Mouse (Mus musculus): ENCODE measurements at regions not wholly inside any gene's neighbourhood (a gene's known extent, or its start where the extent isn't known, plus 50 kb on each side); places are given as distances from the start of the nearest gene placed in this dataset.

DNA sequence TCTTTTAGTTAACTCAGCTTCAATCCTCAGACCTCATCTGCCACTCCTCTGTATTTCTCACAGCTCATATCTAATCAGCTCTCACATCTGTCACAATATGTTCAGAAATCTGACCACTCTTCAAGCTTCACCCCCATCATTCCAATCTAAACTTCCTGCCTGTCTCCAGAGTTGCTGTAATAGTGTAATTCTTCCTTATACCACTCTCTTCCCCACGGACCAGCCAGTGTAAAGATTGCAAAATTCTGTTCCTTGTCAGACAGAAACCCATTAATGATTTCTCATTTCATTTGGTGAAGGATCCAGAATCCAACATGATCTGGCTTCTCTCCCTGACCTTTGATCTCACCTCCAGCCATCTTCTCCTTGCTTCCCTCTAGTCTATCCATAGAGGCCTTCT, 250.2 kb upstream of the Slc30a5 start:
- Histone ChIP-seq H3K79me2 (replicated peaks; ENCODE audit: control insufficient read depth, extremely low read depth, insufficient read depth, poor library complexity, severe bottlenecking) (no peaks in the 10 kb centered on the region), H3K9ac (ENCODE audit: insufficient read depth, low read depth) (no peak overlapping the region), H3K9me3 (replicated peaks; ENCODE audit: low read length) (no peaks in the 10 kb centered on the region), H3K27me3 (replicated peaks) (no peaks in the 10 kb centered on the region), H3K4me2 (ENCODE audit: insufficient read depth, low read depth, poor library complexity, severe bottlenecking) (no peak overlapping the region), H3K4me3 (replicated peaks in 1 of 3; ENCODE audit: low read depth in 2 of 3, low read length in 2 of 3, poor library complexity in 1 of 3) (no peak overlapping the region), H3K36me3 (replicated peaks in 1 of 2; ENCODE audit: control insufficient read depth in 1 of 2, insufficient read depth in 1 of 2, low read length in 1 of 2) (no peaks in the 10 kb centered on the region), H3K4me1 (ENCODE audit: control insufficient read depth in 1 of 2, insufficient read depth in 2 of 2) (peaks cover 9 to 33% of the 10 kb centered on the region in 2 experiments), H3K27ac (ENCODE audit: insufficient read depth, low read depth) (no peak overlapping the region)
- dilution Hi-C loops (cut with MboI; ENCODE audit: extremely low pct_ligation_motif_present, extremely low pct_unique_long_range_greater_than_20kb, low sequenced_read_pairs) (no loop called here), in situ Hi-C loops (cut with MboI; ENCODE audit: low pct_ligation_motif_present, low pct_unique_long_range_greater_than_20kb, low sequenced_read_pairs) (no loop called here)
- TF ChIP-seq JUND (conservative IDR thresholded peaks at IDR 0.05; ENCODE audit: low read depth, low read length) (no peak), SMC3 (IDR thresholded peaks at IDR 0.05; ENCODE audit: low read depth, low read length) (no peak), POLR2AphosphoS2 (IDR thresholded peaks at IDR 0.05; ENCODE audit: low read depth, low read length) (no peak), NRF1 (IDR thresholded peaks at IDR 0.05; ENCODE audit: low read depth, low read length) (no peak), E2F4 (IDR thresholded peaks at IDR 0.05; ENCODE audit: insufficient replicate concordance, low read depth, low read length) (no peak)
- DNase-seq (ENCODE audit: extremely low read depth): no peak

DNA sequence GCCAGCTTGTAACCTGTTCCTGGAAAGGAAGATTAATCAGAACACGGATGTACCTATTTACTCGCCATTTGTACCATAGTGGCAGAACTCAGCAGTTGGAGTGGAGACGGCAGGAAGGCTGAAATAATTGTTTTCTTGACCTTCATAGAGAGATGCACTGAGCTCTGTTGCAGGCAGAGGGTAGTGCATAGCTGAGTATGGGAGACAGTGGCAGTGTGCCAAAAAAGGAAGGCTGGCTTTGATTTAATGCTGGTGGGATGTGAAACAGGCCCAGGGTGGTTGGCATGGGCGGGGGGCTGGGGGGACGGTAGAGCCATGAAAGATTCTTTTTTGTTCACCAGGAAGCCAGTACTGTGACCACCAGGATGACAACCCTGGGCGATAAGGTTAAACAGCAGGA, 235.3 kb upstream of the Slc30a5 start:
- in situ Hi-C loops (cut with MboI; ENCODE audit: low pct_ligation_motif_present, low pct_unique_long_range_greater_than_20kb, low sequenced_read_pairs) (no loop called here), dilution Hi-C loops (cut with MboI; ENCODE audit: extremely low pct_ligation_motif_present, extremely low pct_unique_long_range_greater_than_20kb, low sequenced_read_pairs) (no loop called here)
- Histone ChIP-seq H3K79me2 (replicated peaks; ENCODE audit: control insufficient read depth, extremely low read depth, insufficient read depth, poor library complexity, severe bottlenecking) (no peaks in the 10 kb centered on the region), H3K9me3 (replicated peaks; ENCODE audit: low read length) (no peaks in the 10 kb centered on the region), H3K27me3 (replicated peaks) (no peaks in the 10 kb centered on the region), H3K4me1 (ENCODE audit: control insufficient read depth in 1 of 2, insufficient read depth in 2 of 2) (no peaks in the 10 kb centered on the region), H3K27ac (ENCODE audit: insufficient read depth, low read depth) (no peak overlapping the region), H3K4me2 (ENCODE audit: insufficient read depth, low read depth, poor library complexity, severe bottlenecking) (no peak overlapping the region), H3K4me3 (replicated peaks in 1 of 3; ENCODE audit: low read depth in 2 of 3, low read length in 2 of 3, poor library complexity in 1 of 3) (no peak overlapping the region), H3K36me3 (replicated peaks in 1 of 2; ENCODE audit: control insufficient read depth in 1 of 2, insufficient read depth in 1 of 2, low read length in 1 of 2) (no peaks in the 10 kb centered on the region), H3K9ac (ENCODE audit: insufficient read depth, low read depth) (no peak overlapping the region)
- no peak for DNase-seq (ENCODE audit: extremely low read depth)
- no peak for TF ChIP-seq NELFE (IDR thresholded peaks at IDR 0.05; ENCODE audit: low read depth, low read length)
- TF ChIP-seq MAFK (IDR thresholded peaks at IDR 0.05; ENCODE audit: insufficient replicate concordance, low read length): no peak
- TF ChIP-seq EP300 (IDR thresholded peaks at IDR 0.05; ENCODE audit: low read length): no peak
- TF ChIP-seq MXI1 (IDR thresholded peaks at IDR 0.05; ENCODE audit: low read depth, low read length): no peak
- TF ChIP-seq ETS1 (conservative IDR thresholded peaks at IDR 0.05; ENCODE audit: low read depth, low read length): no peak
- TF ChIP-seq ZNF384 (IDR thresholded peaks at IDR 0.05; ENCODE audit: low read depth, low read length): no peak
- no peak for TF ChIP-seq SMC3 (IDR thresholded peaks at IDR 0.05; ENCODE audit: low read depth, low read length)
- no peak for TF ChIP-seq SIN3A (IDR thresholded peaks at IDR 0.05; ENCODE audit: low read length)
- no peak for TF ChIP-seq HCFC1 (IDR thresholded peaks at IDR 0.05; ENCODE audit: low read depth, low read length)
- no peak for TF ChIP-seq ZC3H11A (IDR thresholded peaks at IDR 0.05; ENCODE audit: low read depth, low read length)
- TF ChIP-seq ELF1 (IDR thresholded peaks at IDR 0.05; ENCODE audit: low read depth, low read length): no peak
- TF ChIP-seq JUN (IDR thresholded peaks at IDR 0.05; ENCODE audit: insufficient read depth, low read depth, low read length): no peak
- TF ChIP-seq CTCF (conservative IDR thresholded peaks at IDR 0.05 in 1 of 2, IDR thresholded peaks at IDR 0.05 in 1 of 2; ENCODE audit: low read depth in 2 of 2, low read length in 2 of 2): no peak
- no peak for TF ChIP-seq RCOR1 (conservative IDR thresholded peaks at IDR 0.05; ENCODE audit: low read depth, low read length)
- no peak for TF ChIP-seq ZMIZ1 (IDR thresholded peaks at IDR 0.05; ENCODE audit: low read depth, low read length)
- TF ChIP-seq MEF2A (IDR thresholded peaks at IDR 0.05; ENCODE audit: borderline replicate concordance, low read depth, low read length): no peak
- no peak for TF ChIP-seq TBP (conservative IDR thresholded peaks at IDR 0.05; ENCODE audit: low read depth, low read length)
- TF ChIP-seq NRF1 (IDR thresholded peaks at IDR 0.05; ENCODE audit: low read depth, low read length): no peak
- no peak for TF ChIP-seq TCF12 (IDR thresholded peaks at IDR 0.05; ENCODE audit: low read depth, low read length)
- no peak for TF ChIP-seq USF1 (IDR thresholded peaks at IDR 0.05; ENCODE audit: low read depth, low read length)

Data from CH12.LX (cell line).